Mouse (Mus musculus): ENCODE results near the gene Ikzf2. TPM values are rescaled to one million over a fixed set of nuclear protein-coding genes. Genes with fewer than 3 reads are reported as not detected.

Ikzf2 gene
- 9.0 and 9.6 TPM in 2 replicates for polyA plus RNA-seq (2015; fragmentation: Nextera tagmentation; extraction: Ambion mirVana)

GRCm38 (mm10) chr1:69687076-69687991 is at the start of gene Ikzf2:
Gene Ikzf2 (minus strand): TSS chr1:69687245.
- H3K4me1 ChIP-seq, result 0 out of 2 replicates have a peak, but pooled peaks cover 9% of the 10 kb centered on the region
- peak within 1 kb of the TSS; percentile 69 for H3K4me2 ChIP-seq
- peak within 1 kb of the TSS; percentile 84 for H3K9ac ChIP-seq
- peak within 1 kb of the TSS; percentile 90 for H3K27ac ChIP-seq
- no peaks in the 10 kb centered on the region for H3K27me3 ChIP-seq
- no peaks in the 10 kb centered on the region for H3K9me3 ChIP-seq
- peak within 1 kb of the TSS; percentile 78 for H3K4me3 ChIP-seq
- ATAC-seq (ENCODE audit: insufficient number of reproducible peaks, insufficient read depth, low FRiP score, low TSS enrichment, low read depth), result peak; percentile 91
- WGBS, result 1% methylated on average over 69 of the region's 105 CpGs
- H3K36me3 ChIP-seq, result no peaks in the 10 kb centered on the region

GRCm38 (mm10) chr1:69729729-69730128 is 42.7 kb upstream of the Ikzf2 start:
- Histone ChIP-seq H3K4me3 (no peak overlapping the region), H3K27me3 (no peaks in the 10 kb centered on the region), H3K36me3 (no peaks in the 10 kb centered on the region), H3K4me2 (no peak overlapping the region), H3K4me1 (no peaks in the 10 kb centered on the region), H3K9ac (no peak overlapping the region), H3K27ac (no peak overlapping the region), H3K9me3 (no peaks in the 10 kb centered on the region)
- WGBS, result 53% methylated on average over 1 of the region's 1 CpGs
- no peak for ATAC-seq (ENCODE audit: insufficient number of reproducible peaks, insufficient read depth, low FRiP score, low TSS enrichment, low read depth)

GRCm38 (mm10) chr1:69729031-69729679 is 42.1 kb upstream of the Ikzf2 start:
- no peaks in the 10 kb centered on the region for H3K4me1 ChIP-seq
- peak overlapping the region; percentile 16; the same call in 1 of the 2 replicates for H3K27ac ChIP-seq
- H3K4me3 ChIP-seq, result no peak overlapping the region
- no peaks in the 10 kb centered on the region for H3K9me3 ChIP-seq
- H3K27me3 ChIP-seq, result no peaks in the 10 kb centered on the region
- WGBS, result 29% methylated on average over 5 of the region's 5 CpGs
- no peaks in the 10 kb centered on the region for H3K36me3 ChIP-seq
- no peak overlapping the region for H3K4me2 ChIP-seq
- no peak overlapping the region for H3K9ac ChIP-seq
- ATAC-seq (ENCODE audit: insufficient number of reproducible peaks, insufficient read depth, low FRiP score, low TSS enrichment, low read depth), result peak; percentile 72; the same call in 1 of the 2 replicates

DNA sequence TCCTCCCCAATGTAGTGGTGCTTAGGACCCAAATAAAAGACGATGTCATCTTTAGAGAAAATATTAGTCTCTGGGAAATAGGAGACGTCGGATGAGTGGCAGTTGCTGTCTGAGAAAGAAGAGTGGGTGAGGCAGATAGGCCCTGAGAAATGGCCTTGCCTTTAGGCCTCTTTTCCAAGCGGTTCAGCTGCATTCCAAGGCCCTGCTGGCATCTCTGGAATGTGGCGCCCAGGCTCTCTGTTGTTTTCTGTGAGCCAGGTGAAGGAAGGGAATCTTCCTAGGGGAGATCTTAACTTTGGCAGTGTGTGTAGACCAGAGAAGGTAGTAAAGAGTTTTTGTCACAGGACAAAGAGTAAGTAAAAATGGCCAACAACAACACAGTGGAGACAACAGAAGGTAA is 40.9 kb upstream of the Ikzf2 start:
- WGBS, result 30% methylated on average over 5 of the region's 5 CpGs
- no peak overlapping the region for H3K4me2 ChIP-seq
- no peak overlapping the region for H3K27ac ChIP-seq
- ATAC-seq (ENCODE audit: insufficient number of reproducible peaks, insufficient read depth, low FRiP score, low TSS enrichment, low read depth), result no peak
- no peaks in the 10 kb centered on the region for H3K27me3 ChIP-seq
- no peaks in the 10 kb centered on the region for H3K4me1 ChIP-seq
- H3K9me3 ChIP-seq, result no peaks in the 10 kb centered on the region
- no peak overlapping the region for H3K4me3 ChIP-seq
- H3K36me3 ChIP-seq, result no peaks in the 10 kb centered on the region
- no peak overlapping the region for H3K9ac ChIP-seq

- no peak overlapping the region for H3K4me3 ChIP-seq
- no peak overlapping the region for H3K9ac ChIP-seq
- 72% methylated on average over 3 of the region's 3 CpGs for WGBS
- no peak overlapping the region for H3K4me2 ChIP-seq
- H3K36me3 ChIP-seq, result no peaks in the 10 kb centered on the region
- H3K9me3 ChIP-seq, result no peaks in the 10 kb centered on the region
- no peak for ATAC-seq (ENCODE audit: insufficient number of reproducible peaks, insufficient read depth, low FRiP score, low TSS enrichment, low read depth)
- no peaks in the 10 kb centered on the region for H3K4me1 ChIP-seq
- H3K27me3 ChIP-seq, result no peaks in the 10 kb centered on the region
- no peak overlapping the region for H3K27ac ChIP-seq
Observed at GRCm38 (mm10) chr1:69717107-69717506, 30.1 kb upstream of the Ikzf2 start.

DNA sequence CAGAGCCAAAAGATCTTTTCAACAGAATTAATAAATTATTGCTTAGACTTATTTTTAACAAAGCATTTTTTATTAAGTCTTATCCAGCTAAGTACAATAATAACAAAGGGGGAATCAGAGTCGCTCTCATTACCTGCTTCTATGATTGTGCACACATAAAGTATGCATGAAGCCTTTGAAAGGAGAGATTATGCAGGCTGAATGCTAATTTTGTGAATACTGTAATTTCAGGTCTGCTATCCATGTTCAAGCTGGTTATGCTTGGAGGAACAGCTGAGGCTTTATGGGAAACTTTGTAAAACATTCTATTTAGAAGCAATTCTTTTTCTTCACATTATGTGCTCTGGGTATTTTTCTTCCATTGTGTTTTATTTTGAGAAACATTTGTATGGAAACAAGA is 21.5 kb upstream of the Ikzf2 start:
- Histone ChIP-seq H3K9me3 (no peaks in the 10 kb centered on the region), H3K36me3 (no peaks in the 10 kb centered on the region), H3K27ac (no peak overlapping the region), H3K4me1 (no peaks in the 10 kb centered on the region), H3K9ac (no peak overlapping the region), H3K4me2 (no peak overlapping the region), H3K4me3 (no peak overlapping the region), H3K27me3 (no peaks in the 10 kb centered on the region)
- WGBS, result 92% methylated on average over 1 of the region's 1 CpGs
- no peak for ATAC-seq (ENCODE audit: insufficient number of reproducible peaks, insufficient read depth, low FRiP score, low TSS enrichment, low read depth)

DNA sequence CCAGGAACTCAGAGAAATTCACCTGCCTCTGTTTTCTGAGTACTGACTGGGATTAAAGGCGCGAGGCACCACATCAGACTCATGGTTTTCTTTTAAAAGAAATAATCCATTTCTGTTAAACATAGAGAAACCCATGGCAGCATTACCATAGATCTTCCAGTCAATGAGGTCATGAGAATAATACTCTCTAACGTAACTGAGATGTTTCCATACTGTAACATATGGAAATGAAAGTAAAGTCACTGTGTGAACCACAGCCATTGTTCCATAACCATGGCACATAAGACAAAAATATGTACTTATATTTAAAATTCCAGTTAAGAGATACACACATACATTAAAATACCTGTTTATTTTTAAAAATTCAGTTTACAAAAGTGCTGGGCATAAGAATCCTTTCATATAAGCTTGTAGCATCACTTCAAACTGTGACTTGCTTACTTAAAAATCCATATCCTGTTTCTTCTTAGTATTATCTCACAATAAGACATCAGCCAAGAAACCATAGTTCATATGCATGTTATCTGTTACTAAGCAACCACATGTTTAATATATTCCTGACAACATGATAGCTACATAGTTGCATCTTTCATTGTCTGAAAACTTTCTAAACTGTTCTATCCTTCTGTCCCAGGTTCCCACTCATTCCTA is 16.6 kb upstream of the Ikzf2 start:
- no peak overlapping the region for H3K27ac ChIP-seq
- no peak overlapping the region for H3K4me3 ChIP-seq
- 89% methylated on average over 3 of the region's 3 CpGs for WGBS
- H3K9me3 ChIP-seq, result no peaks in the 10 kb centered on the region
- no peaks in the 10 kb centered on the region for H3K4me1 ChIP-seq
- no peaks in the 10 kb centered on the region for H3K27me3 ChIP-seq
- no peak overlapping the region for H3K4me2 ChIP-seq
- no peaks in the 10 kb centered on the region for H3K36me3 ChIP-seq
- ATAC-seq (ENCODE audit: insufficient number of reproducible peaks, insufficient read depth, low FRiP score, low TSS enrichment, low read depth), result no peak
- H3K9ac ChIP-seq, result no peak overlapping the region

DNA sequence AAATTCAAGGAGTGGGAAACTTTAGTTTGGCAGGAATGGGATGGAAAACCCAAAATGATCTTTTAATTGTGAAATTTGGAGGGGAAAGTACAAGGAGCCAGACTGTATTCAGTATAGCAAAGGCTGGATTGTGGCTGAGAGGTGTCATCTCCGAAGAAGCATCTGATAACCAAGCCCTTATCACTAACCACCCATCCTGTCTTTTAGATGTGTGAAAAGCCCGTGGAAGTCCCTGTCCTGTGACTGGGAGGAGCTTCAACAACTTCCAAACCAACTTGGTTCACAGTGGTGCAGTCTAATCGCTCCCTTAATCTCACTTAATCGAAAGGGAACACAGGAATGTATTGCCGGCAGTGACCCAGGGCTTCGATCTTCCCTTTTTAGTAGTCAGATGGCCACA is 4.9 kb upstream of the Ikzf2 start:
- Histone ChIP-seq H3K4me2 (no peak overlapping the region), H3K4me1 (0 out of 2 replicates have a peak, but pooled peaks cover 3% of the 10 kb centered on the region), H3K9ac (no peak overlapping the region), H3K27me3 (no peaks in the 10 kb centered on the region), H3K4me3 (no peak overlapping the region), H3K36me3 (no peaks in the 10 kb centered on the region), H3K27ac (no peak overlapping the region), H3K9me3 (no peaks in the 10 kb centered on the region)
- no peak for ATAC-seq (ENCODE audit: insufficient number of reproducible peaks, insufficient read depth, low FRiP score, low TSS enrichment, low read depth)
- 79% methylated on average over 6 of the region's 6 CpGs for WGBS

- Histone ChIP-seq H3K9ac (no peak overlapping the region), H3K36me3 (no peaks in the 10 kb centered on the region), H3K4me3 (no peak overlapping the region), H3K4me1 (0 out of 2 replicates have a peak, but pooled peaks cover 9% of the 10 kb centered on the region), H3K4me2 (peak overlapping the region; percentile 43), H3K9me3 (no peaks in the 10 kb centered on the region), H3K27me3 (no peaks in the 10 kb centered on the region), H3K27ac (no peak overlapping the region)
- WGBS, result 1% methylated on average over 5 of the region's 5 CpGs
- ATAC-seq (ENCODE audit: insufficient number of reproducible peaks, insufficient read depth, low FRiP score, low TSS enrichment, low read depth), result no peak
Observed at GRCm38 (mm10) chr1:69688961-69689360, 1.9 kb upstream of the Ikzf2 start.

DNA sequence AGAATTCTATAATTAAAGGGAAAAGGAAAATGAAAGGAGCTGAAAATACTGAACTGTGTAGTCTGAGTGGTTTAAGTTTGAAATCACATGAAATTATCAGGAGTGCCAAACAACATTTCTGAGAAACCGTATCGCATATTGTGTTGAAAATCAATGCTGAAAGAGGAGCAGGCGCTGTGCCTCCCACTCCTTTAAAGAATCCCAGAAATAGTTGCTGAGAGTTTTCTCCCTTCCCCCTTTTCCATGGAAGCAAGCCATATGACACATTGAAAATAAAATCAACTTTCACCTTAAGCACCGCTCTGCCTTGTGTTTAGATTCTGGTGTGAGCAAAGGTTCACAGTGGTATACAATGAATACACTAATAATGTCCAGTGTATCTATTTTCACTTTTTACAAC is 1.1 kb upstream of the Ikzf2 start:
- no peaks in the 10 kb centered on the region for H3K27me3 ChIP-seq
- H3K9ac ChIP-seq, result no peak overlapping the region; the same call in 1 of the 2 replicates
- 8% methylated on average over 4 of the region's 4 CpGs for WGBS
- no peaks in the 10 kb centered on the region for H3K9me3 ChIP-seq
- H3K27ac ChIP-seq, result no peak overlapping the region
- peak overlapping the region; percentile 69 for H3K4me2 ChIP-seq
- ATAC-seq (ENCODE audit: insufficient number of reproducible peaks, insufficient read depth, low FRiP score, low TSS enrichment, low read depth), result no peak
- no peaks in the 10 kb centered on the region for H3K36me3 ChIP-seq
- peak overlapping the region; percentile 78 for H3K4me3 ChIP-seq
- 0 out of 2 replicates have a peak, but pooled peaks cover 9% of the 10 kb centered on the region for H3K4me1 ChIP-seq

DNA sequence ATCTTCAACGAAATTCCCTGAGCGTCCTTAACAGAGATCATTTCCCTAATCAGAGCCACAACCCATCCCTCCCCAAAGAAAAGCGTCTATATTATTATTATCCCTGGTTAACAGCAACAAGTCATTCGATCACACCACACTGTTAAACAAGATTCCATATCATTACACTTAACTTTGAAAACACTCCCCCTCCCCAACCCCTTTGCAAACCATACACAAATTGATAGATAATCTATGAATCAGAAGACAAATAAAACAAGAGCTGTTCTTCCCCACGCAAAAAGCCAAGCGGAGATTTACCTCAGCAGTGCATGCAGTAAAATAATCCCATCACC is 337 bp downstream of the Ikzf2 start:
- no peaks in the 10 kb centered on the region for H3K36me3 ChIP-seq
- H3K9ac ChIP-seq, result peak overlapping the region; percentile 84
- H3K27ac ChIP-seq, result peak overlapping the region; percentile 90
- H3K4me3 ChIP-seq, result peak overlapping the region; percentile 78
- 0 out of 2 replicates have a peak, but pooled peaks cover 9% of the 10 kb centered on the region for H3K4me1 ChIP-seq
- 1% methylated on average over 6 of the region's 6 CpGs for WGBS
- H3K4me2 ChIP-seq, result peak overlapping the region; percentile 69
- no peaks in the 10 kb centered on the region for H3K9me3 ChIP-seq
- ATAC-seq (ENCODE audit: insufficient number of reproducible peaks, insufficient read depth, low FRiP score, low TSS enrichment, low read depth), result no peak
- no peaks in the 10 kb centered on the region for H3K27me3 ChIP-seq
